Comparison of ENCODE assay signal across 9 mouse cellular contexts in genomic region chr9:52050361-52050760, GRCm38 (mm10). TPM values are rescaled to one million over a fixed set of nuclear protein-coding genes. Genes with fewer than 3 reads are reported as not detected.
DNase-seq lines count a peak whose midpoint lies in the region; ATAC-seq and TF ChIP-seq lines count a peak whose summit lies in the region.
"Had no signal": no experiment of that assay in that cellular context is flagged by ENCODE, and none has a peak within 500 bp of the region (broad histone marks: within the 10 kb centered on the region; RNA-seq: fewer than 3 reads in every experiment).

No protein-coding gene starts in this region.

- H3K4me1 ChIP-seq in heart, embryonic 16.5 days (ENCODE audit: control insufficient read depth, insufficient read depth, low read length) = peaks cover 23% of the 10 kb centered on the region
- H3K4me1 ChIP-seq in hindbrain, embryonic 12.5 days = peaks cover 25% of the 10 kb centered on the region
- H3K4me1 ChIP-seq in liver, postnatal 0 days (ENCODE audit: insufficient read depth) = peaks cover 25% of the 10 kb centered on the region

- ATAC-seq in heart, embryonic 16.5 days (replicated peaks; ENCODE audit: extremely low read depth, insufficient read depth, low FRiP score) = no peak
- no peak for ATAC-seq in hindbrain, embryonic 12.5 days (ENCODE audit: low FRiP score)
- no peak for ATAC-seq in liver, postnatal 0 days

- TF ChIP-seq EP300 in liver, postnatal 0 days (IDR thresholded peaks at IDR 0.05; ENCODE audit: low read depth) = no peak

- peak overlapping the region; percentile 78 for H3K4me2 ChIP-seq in heart, embryonic 16.5 days (ENCODE audit: low read depth, low read length)
- H3K4me2 ChIP-seq in hindbrain, embryonic 12.5 days (replicated peaks) = peak overlapping the region; percentile 64
- peak overlapping the region; percentile 80 for H3K4me2 ChIP-seq in liver, postnatal 0 days (ENCODE audit: low read depth, low read length)

- peak overlapping the region; percentile 24; the same call in 1 of the 2 replicates for H3K27ac ChIP-seq in heart, embryonic 16.5 days (ENCODE audit: low read length)
- no peak overlapping the region for H3K27ac ChIP-seq in hindbrain, embryonic 12.5 days
- peak overlapping the region; percentile 41; the same call in 1 of the 2 replicates for H3K27ac ChIP-seq in liver, postnatal 0 days (ENCODE audit: low read depth)

- H3K36me3 ChIP-seq in heart, embryonic 16.5 days (ENCODE audit: control insufficient read depth, insufficient read depth) = no peaks in the 10 kb centered on the region
- no peaks in the 10 kb centered on the region for H3K36me3 ChIP-seq in hindbrain, embryonic 12.5 days
- H3K36me3 ChIP-seq in liver, postnatal 0 days (replicated peaks; ENCODE audit: insufficient read depth, low read length) = no peaks in the 10 kb centered on the region

- no peak for DNase-seq in heart, adult 18-20 months
- peak; percentile 73 for DNase-seq in adipocyte (ENCODE audit: low spot score)
- DNase-seq in liver, postnatal 0 days = no peak
- DNase-seq in adrenal gland, postnatal 4 days (ENCODE audit: low spot score in 2 of 2) = no peak
- DNase-seq in thymus, postnatal 0 days (ENCODE audit: low spot score) = no peak
- DNase-seq in urinary bladder, adult 2 months (ENCODE audit: low spot score) = no peak
- DNase-seq: gastrocnemius, postnatal 10 days had no signal

- 9% methylated on average over 2 of the region's 2 CpGs for WGBS in heart, embryonic 16.5 days
- 46% methylated on average over 2 of the region's 2 CpGs for WGBS in hindbrain, embryonic 12.5 days
- 29% methylated on average over 2 of the region's 2 CpGs for WGBS in liver, postnatal 0 days (ENCODE audit: insufficient replicate concordance)

- H3K27me3 ChIP-seq in heart, embryonic 16.5 days (ENCODE audit: control insufficient read depth, insufficient read depth, low read length) = no peaks in the 10 kb centered on the region
- no peaks in the 10 kb centered on the region for H3K27me3 ChIP-seq in hindbrain, embryonic 12.5 days
- no peaks in the 10 kb centered on the region for H3K27me3 ChIP-seq in liver, postnatal 0 days (ENCODE audit: insufficient read depth, low read length)

- H3K9me3 ChIP-seq in heart, embryonic 16.5 days (replicated peaks; ENCODE audit: control insufficient read depth, low read length) = no peaks in the 10 kb centered on the region
- no peaks in the 10 kb centered on the region for H3K9me3 ChIP-seq in hindbrain, embryonic 12.5 days (replicated peaks)
- H3K9me3 ChIP-seq in liver, postnatal 0 days (ENCODE audit: low read length) = no peaks in the 10 kb centered on the region

- no peak for TF ChIP-seq CTCF in liver, postnatal 0 days (IDR thresholded peaks at IDR 0.05; ENCODE audit: low read depth)

- H3K4me3 ChIP-seq in heart, embryonic 16.5 days (ENCODE audit: low read length) = peak overlapping the region; percentile 31
- no peak overlapping the region for H3K4me3 ChIP-seq in hindbrain, embryonic 12.5 days
- peak overlapping the region; percentile 92; the same call in 1 of the 2 replicates for H3K4me3 ChIP-seq in liver, postnatal 0 days (ENCODE audit: low read depth, low read length)

- H3K9ac ChIP-seq in heart, embryonic 16.5 days (ENCODE audit: low read length) = peak overlapping the region; percentile 99; the same call in 1 of the 2 replicates
- 0 out of 2 replicates have a peak overlapping the region, but pooled peaks have one; percentile 18 for H3K9ac ChIP-seq in hindbrain, embryonic 12.5 days
- H3K9ac ChIP-seq in liver, postnatal 0 days (replicated peaks) = peak overlapping the region; percentile 17

RNA-seq across cellular contexts. Expression of gene Rdx, which starts 3.4 kb away (rescaled TPM):
- polyA plus RNA-seq in heart, embryonic 16.5 days (2015; fragmentation: Nextera tagmentation; extraction: Ambion mirVana) = 86.2 and 97.5 TPM in 2 replicates
- 10 to 100 TPM; 88.4 to 91.8 TPM for total RNA-seq in heart, adult 18-20 months (2021)
- polyA plus RNA-seq in hindbrain, embryonic 12.5 days (2016; fragmentation: Nextera tagmentation; extraction: Ambion mirVana) = 148 and 155 TPM in 2 replicates
- 57.7 and 71.5 TPM in 2 replicates for polyA plus RNA-seq in liver, postnatal 0 days (2015; fragmentation: Nextera tagmentation; extraction: Ambion mirVana)
- 100 to 1,000 TPM; 133 to 137 TPM for total RNA-seq in adrenal gland, postnatal 4 days (2021)
- polyA plus RNA-seq in thymus, postnatal 0 days (2015; fragmentation: Nextera tagmentation; extraction: Ambion mirVana) = 114 and 125 TPM in 2 replicates
- 38.1 and 48.3 TPM in 2 replicates for polyA plus RNA-seq in urinary bladder, adult 2 months (2012; rRNA removed)

Comparison
In these comparisons a context has a peak if more than half of its experiments do, and no peak if none do; other contexts are left out.
1. H3K9ac ChIP-seq: peak in every context shown above with its lines; median percentile 99 in heart, embryonic 16.5 days; 18 in hindbrain, embryonic 12.5 days; 17 in liver, postnatal 0 days.